Mouse (Mus musculus): ENCODE results near the gene Lrmda. TPM values are rescaled to one million over a fixed set of nuclear protein-coding genes. Genes with fewer than 3 reads are reported as not detected.

The Lrmda gene
- polyA plus RNA-seq, 1 experiment from 2014 or later = not detected

DNA sequence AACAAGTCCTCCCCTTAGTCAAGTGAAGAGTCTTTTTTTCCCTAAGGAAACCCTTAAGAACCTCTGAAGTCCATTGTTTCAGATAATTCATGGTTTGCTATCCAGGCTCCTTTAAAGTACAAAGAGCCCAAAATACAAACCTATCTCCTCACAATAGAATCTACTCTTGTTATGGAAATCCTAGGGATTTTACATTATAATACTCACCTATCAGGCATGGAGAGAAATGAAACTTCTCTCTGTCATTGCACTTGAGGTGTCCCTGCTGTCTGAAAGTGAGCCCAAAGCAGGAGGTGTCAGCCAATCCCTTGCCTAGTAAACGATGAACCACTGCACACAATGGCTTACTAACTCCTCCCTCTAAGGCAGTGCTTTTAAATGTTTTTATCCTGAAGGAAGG, 39.2 kb downstream of the Lrmda start:
- 72% methylated on average over 1 of the region's 1 CpGs for WGBS
- H3K27ac ChIP-seq (ENCODE audit: low read depth, low read length) = no peak overlapping the region
- no peaks in the 10 kb centered on the region for H3K4me1 ChIP-seq (replicated peaks; ENCODE audit: control insufficient read depth, insufficient read depth, low read length)
- no peak overlapping the region for H3K4me3 ChIP-seq (ENCODE audit: low read depth, low read length)
- ATAC-seq (replicated peaks; ENCODE audit: low FRiP score) (no peak), DNase-seq (ENCODE audit: low spot score) (no peak)
- no peaks in the 10 kb centered on the region for H3K9me3 ChIP-seq (ENCODE audit: control insufficient read depth, low read length)
- H3K36me3 ChIP-seq (ENCODE audit: control insufficient read depth, insufficient read depth, low read length) = no peaks in the 10 kb centered on the region
- 0 out of 2 replicates have a peak, but pooled peaks cover 2% of the 10 kb centered on the region for H3K27me3 ChIP-seq (ENCODE audit: control insufficient read depth, insufficient read depth, low read length)
- H3K4me2 ChIP-seq (ENCODE audit: low read depth, low read length, severe bottlenecking) = no peak overlapping the region
- H3K9ac ChIP-seq (ENCODE audit: low read length) = no peak overlapping the region

DNA sequence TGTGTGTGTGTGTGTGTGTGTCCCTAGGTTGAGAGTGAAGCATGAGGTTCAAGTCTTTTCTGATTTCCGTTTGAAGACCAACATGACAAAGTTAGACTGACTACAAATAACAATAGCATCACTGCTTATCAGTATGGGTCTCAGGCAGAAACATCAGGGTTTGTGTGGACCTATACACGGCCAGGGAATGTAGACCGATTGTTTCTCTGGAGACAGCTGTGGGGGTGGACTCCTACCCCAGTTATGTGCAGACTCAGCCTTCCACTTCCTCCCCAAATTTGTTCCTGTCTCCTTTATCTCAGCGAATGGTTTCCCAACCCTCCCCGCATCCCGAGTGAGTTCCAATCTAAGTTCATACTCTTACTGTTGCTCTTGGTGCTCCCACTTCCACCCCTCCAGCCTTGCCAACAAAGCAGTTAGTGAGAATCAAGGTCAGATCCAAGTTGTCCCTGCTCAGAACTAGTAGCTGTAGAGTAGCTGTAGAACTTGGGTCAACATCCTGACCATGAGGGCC, 39.9 kb downstream of the Lrmda start:
- Histone ChIP-seq H3K9me3 (ENCODE audit: control insufficient read depth, low read length) (no peaks in the 10 kb centered on the region), H3K9ac (ENCODE audit: low read length) (no peak overlapping the region), H3K4me1 (replicated peaks; ENCODE audit: control insufficient read depth, insufficient read depth, low read length) (no peaks in the 10 kb centered on the region), H3K4me3 (ENCODE audit: low read depth, low read length) (no peak overlapping the region), H3K36me3 (ENCODE audit: control insufficient read depth, insufficient read depth, low read length) (no peaks in the 10 kb centered on the region), H3K4me2 (ENCODE audit: low read depth, low read length, severe bottlenecking) (no peak overlapping the region), H3K27ac (ENCODE audit: low read depth, low read length) (no peak overlapping the region), H3K27me3 (ENCODE audit: control insufficient read depth, insufficient read depth, low read length) (0 out of 2 replicates have a peak, but pooled peaks cover 2% of the 10 kb centered on the region)
- WGBS = 88% methylated on average over 6 of the region's 6 CpGs
- DNase-seq (ENCODE audit: low spot score) = no peak
- no peak for ATAC-seq (replicated peaks; ENCODE audit: low FRiP score)

DNA sequence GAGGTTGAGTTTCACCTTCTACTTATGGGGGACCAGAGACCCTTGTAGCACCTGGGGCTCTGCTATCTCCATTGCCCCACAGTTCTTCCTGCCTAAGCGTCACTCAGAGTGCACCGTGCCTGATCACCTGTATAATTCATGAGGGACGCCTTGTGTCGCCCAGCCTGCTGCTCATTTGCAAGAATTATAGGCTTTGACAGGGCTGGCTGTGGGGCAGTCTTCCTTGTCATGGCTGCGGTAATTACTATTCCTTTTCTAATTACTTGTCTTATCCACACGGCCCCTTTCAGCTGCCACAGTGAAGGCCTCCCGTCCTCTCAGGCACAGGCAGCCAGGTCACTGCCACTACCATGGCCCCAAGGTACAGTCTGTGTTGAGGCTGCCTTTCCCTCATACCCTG, 41.3 kb downstream of the Lrmda start:
- no peak overlapping the region for H3K4me2 ChIP-seq (ENCODE audit: low read depth, low read length, severe bottlenecking)
- WGBS = 58% methylated on average over 7 of the region's 7 CpGs
- no peak for ATAC-seq (replicated peaks; ENCODE audit: low FRiP score)

DNA sequence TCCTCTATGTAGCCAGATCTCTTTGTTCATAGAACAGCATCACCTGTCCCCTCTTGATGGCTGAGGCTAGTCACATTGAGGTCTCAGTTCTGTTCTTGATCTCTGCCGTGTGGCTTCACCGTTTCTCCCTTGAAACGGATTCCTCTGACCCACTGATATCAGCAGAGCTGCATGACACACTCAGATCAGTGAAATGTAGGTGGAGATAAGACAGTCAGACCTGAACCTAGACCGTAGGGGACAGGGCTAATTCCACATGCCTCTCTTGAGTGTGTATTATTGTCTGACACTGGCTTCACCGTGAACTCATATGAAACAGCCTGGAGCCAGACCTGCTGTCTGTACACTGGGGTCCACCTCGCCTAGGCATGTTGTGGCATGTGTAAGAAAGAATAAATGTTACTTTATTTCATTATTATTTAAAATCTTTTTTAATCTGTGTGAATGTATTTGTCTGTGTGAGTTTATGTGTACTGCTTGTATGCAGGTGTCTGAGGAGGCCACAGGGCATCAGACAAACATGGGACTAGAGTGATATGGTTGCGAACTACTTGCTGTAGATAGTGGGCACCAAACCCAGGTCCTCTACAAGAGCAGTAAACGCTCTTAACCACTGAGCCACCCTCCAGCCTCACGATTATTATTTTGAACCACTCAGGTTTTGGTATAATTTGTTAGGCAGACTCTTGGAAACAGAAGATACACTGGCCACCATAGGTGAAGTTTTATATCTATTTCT, 42.8 kb downstream of the Lrmda start:
- Histone ChIP-seq H3K9me3 (ENCODE audit: control insufficient read depth, low read length) (no peaks in the 10 kb centered on the region), H3K27me3 (ENCODE audit: control insufficient read depth, insufficient read depth, low read length) (0 out of 2 replicates have a peak, but pooled peaks cover 2% of the 10 kb centered on the region), H3K4me3 (ENCODE audit: low read depth, low read length) (no peak overlapping the region), H3K4me1 (replicated peaks; ENCODE audit: control insufficient read depth, insufficient read depth, low read length) (no peaks in the 10 kb centered on the region), H3K27ac (ENCODE audit: low read depth, low read length) (no peak overlapping the region), H3K9ac (ENCODE audit: low read length) (no peak overlapping the region), H3K36me3 (ENCODE audit: control insufficient read depth, insufficient read depth, low read length) (no peaks in the 10 kb centered on the region), H3K4me2 (ENCODE audit: low read depth, low read length, severe bottlenecking) (no peak overlapping the region)
- DNase-seq (ENCODE audit: low spot score) (no peak), ATAC-seq (replicated peaks; ENCODE audit: low FRiP score) (no peak)
- WGBS = 89% methylated on average over 9 of the region's 9 CpGs

More for the DNA sequence above, 41.3 kb downstream of the Lrmda start:
- no peaks in the 10 kb centered on the region for H3K9me3 ChIP-seq (ENCODE audit: control insufficient read depth, low read length)
- DNase-seq (ENCODE audit: low spot score) = no peak
- H3K27ac ChIP-seq (ENCODE audit: low read depth, low read length) = no peak overlapping the region
- no peak overlapping the region for H3K9ac ChIP-seq (ENCODE audit: low read length)
- H3K27me3 ChIP-seq (ENCODE audit: control insufficient read depth, insufficient read depth, low read length) = 0 out of 2 replicates have a peak, but pooled peaks cover 2% of the 10 kb centered on the region
- H3K36me3 ChIP-seq (ENCODE audit: control insufficient read depth, insufficient read depth, low read length) = no peaks in the 10 kb centered on the region
- H3K4me1 ChIP-seq (replicated peaks; ENCODE audit: control insufficient read depth, insufficient read depth, low read length) = no peaks in the 10 kb centered on the region
- H3K4me3 ChIP-seq (ENCODE audit: low read depth, low read length) = no peak overlapping the region

DNA sequence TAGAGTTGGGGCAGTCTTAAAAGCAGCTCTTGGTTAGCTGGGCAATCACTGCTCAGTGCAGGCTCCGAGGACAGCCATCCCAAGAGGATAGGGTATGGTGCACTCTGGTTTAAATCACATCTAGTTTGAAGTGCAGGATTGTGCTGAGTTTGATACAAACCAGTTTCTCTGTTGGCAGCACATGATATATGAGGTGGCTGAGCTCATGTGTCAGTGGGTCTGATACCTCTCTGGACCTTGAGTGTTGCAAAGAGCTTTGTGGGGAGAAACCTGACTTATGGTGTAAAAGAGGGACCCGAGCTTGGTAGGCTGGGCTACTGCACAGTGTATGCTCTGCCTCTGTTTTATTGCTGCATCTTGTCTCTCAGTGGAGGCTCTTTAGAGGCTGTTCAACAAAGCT, 49.7 kb downstream of the Lrmda start:
- ATAC-seq (replicated peaks; ENCODE audit: low FRiP score) = no peak
- Histone ChIP-seq H3K36me3 (ENCODE audit: control insufficient read depth, insufficient read depth, low read length) (no peaks in the 10 kb centered on the region), H3K4me2 (ENCODE audit: low read depth, low read length, severe bottlenecking) (no peak overlapping the region), H3K4me1 (replicated peaks; ENCODE audit: control insufficient read depth, insufficient read depth, low read length) (0 out of 2 replicates have a peak, but pooled peaks cover 2% of the 10 kb centered on the region), H3K9ac (ENCODE audit: low read length) (no peak overlapping the region), H3K4me3 (ENCODE audit: low read depth, low read length) (no peak overlapping the region), H3K27me3 (ENCODE audit: control insufficient read depth, insufficient read depth, low read length) (no peaks in the 10 kb centered on the region), H3K27ac (ENCODE audit: low read depth, low read length) (no peak overlapping the region), H3K9me3 (ENCODE audit: control insufficient read depth, low read length) (no peaks in the 10 kb centered on the region)
- 77% methylated on average over 2 of the region's 2 CpGs for WGBS
- no peak for DNase-seq (ENCODE audit: low spot score)

DNA sequence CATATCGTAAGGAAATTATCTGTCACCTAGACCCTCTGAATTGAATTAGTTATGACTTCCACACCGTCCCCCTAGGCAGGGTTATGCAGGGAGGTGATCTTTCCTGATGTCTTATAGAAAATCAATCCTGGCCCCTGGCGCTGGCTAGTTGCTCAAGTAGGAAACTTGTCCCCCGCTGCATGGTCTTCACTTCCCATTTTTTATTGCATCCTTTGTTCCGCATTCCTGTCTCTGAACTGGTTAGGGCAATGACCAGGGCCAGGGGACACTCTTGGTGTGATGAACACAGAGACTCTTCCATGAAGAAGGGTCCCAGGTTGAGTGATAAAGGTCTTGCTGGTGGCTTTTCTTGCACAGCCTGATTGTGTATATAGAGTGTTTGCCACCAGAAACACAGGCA, 53.9 kb downstream of the Lrmda start:
- no peaks in the 10 kb centered on the region for H3K9me3 ChIP-seq (ENCODE audit: control insufficient read depth, low read length)
- H3K27ac ChIP-seq (ENCODE audit: low read depth, low read length) = no peak overlapping the region
- no peak overlapping the region for H3K4me2 ChIP-seq (ENCODE audit: low read depth, low read length, severe bottlenecking)
- DNase-seq (ENCODE audit: low spot score) (no peak), ATAC-seq (replicated peaks; ENCODE audit: low FRiP score) (no peak)
- WGBS = 81% methylated on average over 5 of the region's 5 CpGs
- H3K27me3 ChIP-seq (ENCODE audit: control insufficient read depth, insufficient read depth, low read length) = no peaks in the 10 kb centered on the region; the same call in 1 of the 2 replicates
- H3K4me1 ChIP-seq (replicated peaks; ENCODE audit: control insufficient read depth, insufficient read depth, low read length) = 0 out of 2 replicates have a peak, but pooled peaks cover 2% of the 10 kb centered on the region
- H3K9ac ChIP-seq (ENCODE audit: low read length) = no peak overlapping the region
- no peaks in the 10 kb centered on the region for H3K36me3 ChIP-seq (ENCODE audit: control insufficient read depth, insufficient read depth, low read length)
- no peak overlapping the region for H3K4me3 ChIP-seq (ENCODE audit: low read depth, low read length)

DNA sequence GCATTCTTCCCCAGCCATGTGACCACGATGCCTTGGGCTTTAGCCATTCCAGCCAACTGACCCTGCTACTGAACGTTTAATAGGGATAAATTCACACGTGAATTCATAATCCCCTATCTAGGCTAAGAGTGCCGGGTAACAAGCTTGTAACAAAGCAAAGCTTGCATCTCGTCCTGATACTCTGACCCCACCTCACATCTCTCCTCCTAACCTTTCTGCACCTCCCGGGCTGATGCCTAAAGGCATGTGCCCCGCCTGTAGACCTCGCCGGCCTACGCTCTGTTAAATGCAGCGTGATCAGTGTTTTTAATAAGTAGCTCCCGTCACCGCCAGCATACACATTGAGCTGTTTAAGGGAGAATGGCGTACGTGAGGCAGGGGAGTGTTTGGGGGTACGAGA, 54.7 kb downstream of the Lrmda start:
- Histone ChIP-seq H3K4me1 (replicated peaks; ENCODE audit: control insufficient read depth, insufficient read depth, low read length) (0 out of 2 replicates have a peak, but pooled peaks cover 2% of the 10 kb centered on the region), H3K4me3 (ENCODE audit: low read depth, low read length) (no peak overlapping the region), H3K27ac (ENCODE audit: low read depth, low read length) (no peak overlapping the region), H3K9me3 (ENCODE audit: control insufficient read depth, low read length) (no peaks in the 10 kb centered on the region), H3K9ac (ENCODE audit: low read length) (peak overlapping the region; percentile 36), H3K27me3 (ENCODE audit: control insufficient read depth, insufficient read depth, low read length) (no peaks in the 10 kb centered on the region; the same call in 1 of the 2 replicates), H3K36me3 (ENCODE audit: control insufficient read depth, insufficient read depth, low read length) (no peaks in the 10 kb centered on the region), H3K4me2 (ENCODE audit: low read depth, low read length, severe bottlenecking) (peak overlapping the region; percentile 24; the same call in 1 of the 2 replicates)
- 15% methylated on average over 16 of the region's 16 CpGs for WGBS
- DNase-seq (ENCODE audit: low spot score) = no peak
- ATAC-seq (replicated peaks; ENCODE audit: low FRiP score) = peak; percentile 49; the same call in 1 of the 2 replicates

DNA sequence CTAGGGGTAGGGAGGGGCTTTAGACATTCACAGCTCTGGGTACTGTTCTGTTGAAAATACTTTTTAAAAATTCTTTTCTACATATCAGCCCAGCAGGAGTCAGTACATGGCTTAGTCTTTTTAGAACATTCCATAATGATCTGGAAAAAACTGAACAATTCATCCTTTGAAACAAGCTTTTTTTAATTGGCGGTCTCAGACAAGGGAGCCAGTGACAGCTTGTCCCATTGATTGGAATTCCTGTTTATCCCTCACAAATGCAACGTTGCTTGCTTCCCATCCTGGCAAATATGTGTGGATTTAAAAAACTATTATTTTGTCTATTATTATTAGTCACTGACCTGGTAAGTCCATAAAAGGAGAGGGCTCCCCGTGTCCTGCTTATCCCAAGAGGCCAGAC, 64.4 kb downstream of the Lrmda start:
- H3K36me3 ChIP-seq (ENCODE audit: control insufficient read depth, insufficient read depth, low read length) = no peaks in the 10 kb centered on the region
- H3K4me2 ChIP-seq (ENCODE audit: low read depth, low read length, severe bottlenecking) = no peak overlapping the region
- no peaks in the 10 kb centered on the region; the same call in 1 of the 2 replicates for H3K9me3 ChIP-seq (ENCODE audit: control insufficient read depth, low read length)
- WGBS = 26% methylated on average over 3 of the region's 3 CpGs
- no peaks in the 10 kb centered on the region; the same call in 1 of the 2 replicates for H3K4me1 ChIP-seq (replicated peaks; ENCODE audit: control insufficient read depth, insufficient read depth, low read length)
- no peak for ATAC-seq (replicated peaks; ENCODE audit: low FRiP score)
- no peak for DNase-seq (ENCODE audit: low spot score)
- no peak overlapping the region for H3K9ac ChIP-seq (ENCODE audit: low read length)
- H3K27ac ChIP-seq (ENCODE audit: low read depth, low read length) = no peak overlapping the region
- H3K27me3 ChIP-seq (ENCODE audit: control insufficient read depth, insufficient read depth, low read length) = no peaks in the 10 kb centered on the region
- no peak overlapping the region for H3K4me3 ChIP-seq (ENCODE audit: low read depth, low read length)
